ENCODE assay signal across 8 mouse cellular contexts in the genomic region with DNA sequence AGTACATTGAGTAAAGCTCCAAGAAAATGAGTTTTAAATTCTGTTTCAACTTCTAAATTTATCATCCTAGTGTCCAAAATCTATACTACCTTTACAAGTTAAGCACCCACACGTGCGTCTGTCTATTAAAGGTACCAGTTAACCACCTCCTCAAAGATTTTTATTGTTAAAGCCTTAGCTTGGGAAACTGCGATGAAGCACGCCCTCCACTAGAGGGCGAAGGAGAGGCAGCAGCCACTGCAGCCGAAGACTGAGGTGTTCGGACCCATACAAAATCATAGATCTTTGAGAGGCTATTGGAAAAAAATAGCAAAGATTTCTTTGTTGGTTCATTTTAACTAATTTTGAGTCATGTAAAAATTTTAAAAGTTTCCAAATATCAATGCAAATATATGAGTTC. TPM values are rescaled to one million over a fixed set of nuclear protein-coding genes. Genes with fewer than 3 reads are reported as not detected.
A peak's percentile ranks its signal among the peaks of the same experiment; 100 is the strongest.
DNase-seq lines count a peak whose midpoint lies in the region; ATAC-seq and TF ChIP-seq lines count a peak whose summit lies in the region.

No protein-coding gene starts in this region.

- H3K27me3 ChIP-seq in forebrain, postnatal 0 days (ENCODE audit: insufficient read depth, low read length), result no peaks in the 10 kb centered on the region

- 14% methylated on average over 7 of the region's 7 CpGs for WGBS in forebrain, postnatal 0 days

- no peak overlapping the region for H3K4me3 ChIP-seq in forebrain, postnatal 0 days (ENCODE audit: low read depth, low read length)

- peak; percentile 83 for TF ChIP-seq CTCF in forebrain, postnatal 0 days (IDR thresholded peaks at IDR 0.05; ENCODE audit: low read depth)

- peak; percentile 20 to 40 for DNase-seq in heart, postnatal 10 days
- DNase-seq in heart, adult 9 months (ENCODE audit: low spot score in 2 of 2), result no peak
- DNase-seq in right cerebral cortex, postnatal 14 days, result peak; percentile 6
- DNase-seq in right cerebral cortex, postnatal 25 days, result no peak
- DNase-seq in c-Kit-positive CD71-positive TER-119-negative erythroid progenitor cells, embryonic 14.5 days (ENCODE audit: low read depth), result peak; percentile 3
- DNase-seq in forebrain, postnatal 0 days, result peak; percentile 71
- peak; percentile 75 for DNase-seq in retina, embryonic 14.5 days (ENCODE audit: low spot score)
- DNase-seq in heart, postnatal 25 days (ENCODE audit: low spot score), result no peak

- H3K27ac ChIP-seq in forebrain, postnatal 0 days (ENCODE audit: low read depth, low read length), result no peak overlapping the region

- ATAC-seq in forebrain, postnatal 0 days, result no peak

- intact Hi-C loops in heart, postnatal 10 days (cut with DNase I), result loop anchor here (5.0 kb wide), 1 partner anchor 875 kb away; no protein-coding TSS in a partner anchor
- intact Hi-C loops in heart, postnatal 25 days (cut with DNase I), result no loop called here

- no peaks in the 10 kb centered on the region for H3K9me3 ChIP-seq in forebrain, postnatal 0 days (ENCODE audit: low read length)

- H3K4me2 ChIP-seq in forebrain, postnatal 0 days (ENCODE audit: low read depth), result no peak overlapping the region

- no peak overlapping the region for H3K9ac ChIP-seq in forebrain, postnatal 0 days

- no peaks in the 10 kb centered on the region for H3K4me1 ChIP-seq in forebrain, postnatal 0 days (ENCODE audit: insufficient read depth)

- no peaks in the 10 kb centered on the region for H3K36me3 ChIP-seq in forebrain, postnatal 0 days (ENCODE audit: insufficient read depth)

RNA-seq across cellular contexts. Expression of gene Epha3, which starts 8.3 kb away (rescaled TPM):
- 1 to 10 TPM; 1.6 to 1.9 TPM for total RNA-seq in heart, postnatal 10 days (2021)
- 47.1 and 48.3 TPM in 2 replicates for total RNA-seq in forebrain, postnatal 0 days (2014; rRNA removed)
- polyA plus RNA-seq in forebrain, postnatal 0 days (2015; fragmentation: Nextera tagmentation; extraction: Ambion mirVana), result 18.9 and 25.4 TPM in 2 replicates
- under 1 TPM; 0.50 to 0.78 TPM for total RNA-seq in heart, postnatal 25 days (2021)

Comparison
In these comparisons a context has a peak if more than half of its experiments do, and no peak if none do; other contexts are left out.
1. DNase-seq: peak in heart, postnatal 10 days (2 of 2), right cerebral cortex, postnatal 14 days (single experiment), c-Kit-positive CD71-positive TER-119-negative erythroid progenitor cells, embryonic 14.5 days (single experiment), forebrain, postnatal 0 days (single experiment) and retina, embryonic 14.5 days (single experiment); none in heart, adult 9 months (0 of 2), right cerebral cortex, postnatal 25 days (single experiment) and heart, postnatal 25 days (single experiment).
2. RNA of gene Epha3, which starts 8.3 kb away (total RNA-seq): 47.1 to 48.3 TPM in forebrain, postnatal 0 days; 1.6 to 1.9 TPM in heart, postnatal 10 days and 0.50 to 0.78 TPM in heart, postnatal 25 days; every median in the first group is over 10 times any median in the second.